Mouse (Mus musculus) embryonic facial prominence, embryonic 12.5 days (tissue): ENCODE measurements around the gene Tmco4. TPM values are rescaled to one million over a fixed set of nuclear protein-coding genes. Genes with fewer than 3 reads are reported as not detected.

Source experiments
- ATAC-seq: fragments of 200-750 bp; cut with Nextera tagmentation; 2 replicates; pipeline ENCODE4 v1.8.0; 2017; ENCODE audit not compliant: insufficient number of reproducible peaks, insufficient read depth, low FRiP score, low TSS enrichment
- H3K27ac ChIP-seq: fragments of 300-500 bp; sonication (generic); 2 replicates; pipeline ENCODE4 v1.5.1; 2016; ENCODE audit warnings: mild to moderate bottlenecking
- H3K27me3 ChIP-seq: fragments of 300-500 bp; sonication (generic); 2 replicates; pipeline ENCODE4 v1.6.1; 2016; ENCODE audit warnings: mild to moderate bottlenecking, moderate library complexity
- H3K36me3 ChIP-seq: fragments of 300-500 bp; sonication (generic); 2 replicates; pipeline ENCODE4 v1.6.1; 2016; ENCODE audit warnings: mild to moderate bottlenecking
- H3K4me1 ChIP-seq: fragments of 300-500 bp; sonication (generic); 2 replicates; pipeline ENCODE4 v1.6.1; 2016
- H3K4me2 ChIP-seq: fragments of 300-500 bp; sonication (generic); replicated peaks from 2 replicates; pipeline ENCODE4 v1.6.1; 2016; ENCODE audit warnings: mild to moderate bottlenecking, moderate library complexity
- H3K4me3 ChIP-seq: fragments of 300-500 bp; sonication (generic); 2 replicates; pipeline ENCODE4 v1.5.1; 2016; ENCODE audit warnings: mild to moderate bottlenecking
- H3K9ac ChIP-seq: fragments of 300-500 bp; sonication (generic); 2 replicates; pipeline ENCODE4 v1.6.1; 2016; ENCODE audit warnings: mild to moderate bottlenecking, moderate library complexity
- H3K9me3 ChIP-seq: fragments of 300-500 bp; sonication (generic); 2 replicates; pipeline ENCODE4 v1.6.1; 2016; ENCODE audit warnings: mild to moderate bottlenecking, moderate library complexity
- WGBS: fragments of 180-500 bp; shearing (Covaris S2); methylation state at CpG from one replicate; pipeline ENCODE4 v1.1.7; 2016; 5-methylcytosine and 5-hydroxymethylcytosine counted together
- polyA plus RNA-seq: library from polyadenylated mRNA; unstranded; fragments of >200 nt; fragmentation: Nextera tagmentation; extraction: Ambion mirVana; gene quantifications from 2 replicates; pipeline ENCODE4 v1.2.1, GENCODE M21; 2016

Gene Tmco4
- polyA plus RNA-seq, 1 experiment from 2014 or later = 3.7 TPM

DNA sequence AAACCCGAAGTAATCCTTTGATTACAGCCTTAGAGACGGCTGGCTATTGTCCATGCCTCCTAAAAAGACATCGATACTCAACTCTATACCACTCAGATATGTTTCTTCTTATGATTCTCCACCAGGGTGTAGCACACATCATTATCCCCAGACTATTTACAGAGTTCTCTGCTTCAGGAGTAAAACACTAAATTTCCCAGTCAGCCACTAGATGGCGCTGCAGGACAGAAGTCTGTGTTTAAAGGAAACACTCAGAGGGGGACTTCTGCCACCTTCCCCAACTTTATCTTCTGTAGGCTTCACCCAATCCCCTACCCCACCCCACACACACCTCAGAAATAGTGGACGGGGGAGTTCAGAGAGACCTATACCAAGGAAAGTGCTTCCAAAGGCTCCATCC lies 113.3 kb downstream of the Tmco4 start:
- H3K9ac ChIP-seq = no peak overlapping the region
- no peak overlapping the region for H3K27ac ChIP-seq
- H3K27me3 ChIP-seq = peaks cover 11% of the 10 kb centered on the region
- ATAC-seq = no peak
- H3K4me3 ChIP-seq = no peak overlapping the region
- H3K4me2 ChIP-seq = no peak overlapping the region
- H3K9me3 ChIP-seq = no peaks in the 10 kb centered on the region
- peaks cover 48% of the 10 kb centered on the region for H3K4me1 ChIP-seq
- 17% methylated on average over 5 of the region's 5 CpGs for WGBS
- H3K36me3 ChIP-seq = peaks cover 25% of the 10 kb centered on the region; the same call in 1 of the 2 replicates

DNA sequence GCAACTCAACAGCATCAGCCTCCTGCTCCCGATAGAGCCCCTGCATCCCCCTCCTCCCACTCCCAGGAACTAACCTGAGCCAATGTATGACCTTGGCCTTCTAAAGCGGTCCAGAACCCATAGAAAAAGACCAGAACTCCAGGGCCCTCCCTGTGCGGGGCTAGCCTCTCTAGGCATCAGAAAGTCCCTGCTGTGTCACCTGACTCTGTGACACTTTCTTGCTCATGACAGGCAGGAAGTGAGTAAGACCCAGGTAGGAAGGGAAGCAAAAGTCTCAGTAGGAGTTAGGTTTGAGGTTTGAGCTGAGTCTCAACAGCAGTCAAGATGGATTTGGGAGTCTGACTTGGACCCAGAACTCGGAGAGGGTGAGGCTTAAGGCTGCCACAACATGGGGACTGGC lies 114.3 kb downstream of the Tmco4 start:
- Histone ChIP-seq H3K27ac (no peak overlapping the region), H3K4me1 (peaks cover 55% of the 10 kb centered on the region)
- no peak for ATAC-seq

GRCm38 (mm10) chr4:139088982-139089671 lies 116.4 kb downstream of the Tmco4 start:
- Histone ChIP-seq H3K4me2 (peak overlapping the region; percentile 22), H3K4me3 (0 out of 2 replicates have a peak overlapping the region, but pooled peaks have one; percentile 4), H3K27ac (no peak overlapping the region), H3K27me3 (peaks cover 28% of the 10 kb centered on the region), H3K9me3 (no peaks in the 10 kb centered on the region), H3K9ac (no peak overlapping the region), H3K36me3 (peaks cover 19% of the 10 kb centered on the region; the same call in 1 of the 2 replicates), H3K4me1 (peaks cover 39% of the 10 kb centered on the region)
- 61% methylated on average over 9 of the region's 9 CpGs for WGBS
- ATAC-seq = no peak

More for the DNA sequence above, 114.3 kb downstream of the Tmco4 start:
- H3K9ac ChIP-seq = peak overlapping the region; percentile 11; the same call in 1 of the 2 replicates
- H3K36me3 ChIP-seq = peaks cover 23% of the 10 kb centered on the region; the same call in 1 of the 2 replicates
- 66% methylated on average over 4 of the region's 4 CpGs for WGBS
- H3K9me3 ChIP-seq = no peaks in the 10 kb centered on the region
- no peak overlapping the region for H3K4me3 ChIP-seq
- H3K4me2 ChIP-seq = no peak overlapping the region
- peaks cover 15% of the 10 kb centered on the region for H3K27me3 ChIP-seq

DNA sequence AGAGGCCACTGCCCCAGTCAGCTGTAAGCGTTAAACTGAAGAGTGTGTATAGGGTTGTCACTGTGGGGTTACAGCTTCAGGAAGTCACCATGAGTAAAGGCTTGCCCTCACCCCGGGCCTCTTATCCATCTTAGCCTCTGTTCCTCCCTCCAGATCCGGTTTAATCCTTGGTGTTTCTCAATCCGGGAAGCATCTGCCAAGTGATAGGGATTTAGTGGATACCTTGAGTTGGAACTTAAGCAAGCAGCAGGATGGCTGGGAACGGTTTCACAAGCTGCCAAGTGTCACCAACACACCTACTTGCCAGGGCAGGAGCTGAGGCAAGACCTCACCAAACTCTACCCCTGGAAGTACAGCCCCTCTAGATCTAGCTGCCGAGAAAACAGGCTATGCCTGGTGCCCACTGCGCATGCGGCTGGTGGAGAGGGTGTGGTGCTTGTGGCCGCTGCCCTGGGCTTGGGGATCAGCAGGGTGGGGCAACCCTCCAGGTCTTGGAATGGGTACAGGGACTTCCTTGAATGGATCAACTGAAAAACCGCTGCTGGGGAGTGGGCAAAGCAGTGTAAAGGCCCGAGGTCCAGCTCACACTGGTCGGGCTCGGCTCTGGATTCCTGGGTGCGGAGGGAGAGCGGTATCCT lies 117.7 kb downstream of the Tmco4 start:
- Histone ChIP-seq H3K27me3 (peaks cover 28% of the 10 kb centered on the region), H3K4me3 (peak overlapping the region; percentile 80), H3K9ac (peak overlapping the region; percentile 92; the same call in 1 of the 2 replicates), H3K36me3 (0 out of 2 replicates have a peak, but pooled peaks cover 7% of the 10 kb centered on the region), H3K27ac (peak overlapping the region; percentile 88; the same call in 1 of the 2 replicates), H3K4me2 (peak overlapping the region; percentile 76), H3K4me1 (peaks cover 35% of the 10 kb centered on the region), H3K9me3 (no peaks in the 10 kb centered on the region)
- ATAC-seq = no peak
- WGBS = 56% methylated on average over 15 of the region's 15 CpGs

- peak overlapping the region; percentile 80 for H3K4me3 ChIP-seq
- ATAC-seq = no peak
- peak overlapping the region; percentile 88 for H3K27ac ChIP-seq
- no peaks in the 10 kb centered on the region for H3K9me3 ChIP-seq
- peaks cover 35% of the 10 kb centered on the region for H3K4me1 ChIP-seq
- H3K27me3 ChIP-seq = peaks cover 28% of the 10 kb centered on the region
- H3K9ac ChIP-seq = peak overlapping the region; percentile 92
- 0 out of 2 replicates have a peak, but pooled peaks cover 7% of the 10 kb centered on the region for H3K36me3 ChIP-seq
- 18% methylated on average over 7 of the region's 7 CpGs for WGBS
- peak overlapping the region; percentile 76 for H3K4me2 ChIP-seq
Measured at GRCm38 (mm10) chr4:139091066-139091465, 118.4 kb downstream of the Tmco4 start.

DNA sequence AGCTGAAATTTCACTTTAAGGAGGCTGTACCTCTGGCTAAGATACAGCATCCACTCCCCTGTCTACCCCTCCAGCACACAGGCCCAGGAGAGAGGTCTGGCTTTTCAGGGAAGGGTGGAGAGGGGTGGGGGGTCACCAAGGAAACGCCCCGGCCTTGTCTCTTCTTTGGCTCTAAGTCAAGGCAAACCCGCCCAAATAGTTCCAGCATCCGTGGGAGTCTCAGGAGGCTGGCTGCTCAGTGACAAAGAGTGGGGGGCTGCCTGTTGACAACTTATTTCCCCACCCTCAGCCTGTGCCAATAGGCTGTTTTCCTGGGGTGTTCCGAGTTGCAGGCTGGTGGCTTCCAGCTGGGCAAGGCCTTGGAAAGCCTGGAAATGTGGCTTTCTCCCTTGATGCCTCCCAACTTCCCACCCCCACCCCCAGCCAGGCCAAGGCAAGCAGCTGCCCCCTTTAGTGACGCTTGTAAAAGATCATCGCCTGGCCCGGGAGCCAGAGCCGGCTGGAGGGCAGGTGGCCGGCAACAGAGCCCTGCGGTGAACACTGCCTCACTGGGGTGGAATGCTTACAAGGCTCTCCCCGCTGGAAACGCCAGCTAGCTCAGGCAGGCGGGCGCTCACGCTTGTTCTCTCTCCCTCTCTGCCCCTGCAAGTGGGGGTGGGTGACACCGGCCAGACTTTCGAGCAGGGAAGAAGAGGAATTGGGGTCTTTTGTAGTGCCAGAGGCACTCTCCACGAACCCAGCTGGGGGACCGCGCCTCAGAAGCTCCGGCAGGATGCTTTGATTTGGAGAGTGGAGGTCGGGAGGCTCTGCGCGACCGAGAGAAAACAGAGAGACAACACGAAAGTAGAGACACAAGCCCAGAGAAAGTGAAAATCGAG lies 119.0 kb downstream of the Tmco4 start:
- Histone ChIP-seq H3K27me3 (peaks cover 28% of the 10 kb centered on the region), H3K4me3 (peak overlapping the region; percentile 80), H3K36me3 (0 out of 2 replicates have a peak, but pooled peaks cover 7% of the 10 kb centered on the region), H3K4me2 (peak overlapping the region; percentile 76), H3K9me3 (no peaks in the 10 kb centered on the region), H3K27ac (peak overlapping the region; percentile 88), H3K9ac (peak overlapping the region; percentile 92), H3K4me1 (peaks cover 35% of the 10 kb centered on the region)
- no peak for ATAC-seq
- WGBS = 2% methylated on average over 28 of the region's 28 CpGs

- H3K4me3 ChIP-seq = peak within 1 kb of the TSS; percentile 80
- no peaks in the 10 kb centered on the region for H3K9me3 ChIP-seq
- H3K9ac ChIP-seq = peak within 1 kb of the TSS; percentile 92
- H3K27ac ChIP-seq = peak within 1 kb of the TSS; percentile 88
- WGBS = 1% methylated on average over 89 of the region's 105 CpGs
- H3K4me1 ChIP-seq = peaks cover 35% of the 10 kb centered on the region
- peaks cover 28% of the 10 kb centered on the region for H3K27me3 ChIP-seq
- no peak for ATAC-seq
- 0 out of 2 replicates have a peak, but pooled peaks cover 7% of the 10 kb centered on the region for H3K36me3 ChIP-seq
- peak within 1 kb of the TSS; percentile 76 for H3K4me2 ChIP-seq
Measured at GRCm38 (mm10) chr4:139092356-139093195, 119.9 kb downstream of the Tmco4 start, which contains the start of gene Nbl1. TSS of gene Nbl1 (minus strand) at chr4:139092993.

DNA sequence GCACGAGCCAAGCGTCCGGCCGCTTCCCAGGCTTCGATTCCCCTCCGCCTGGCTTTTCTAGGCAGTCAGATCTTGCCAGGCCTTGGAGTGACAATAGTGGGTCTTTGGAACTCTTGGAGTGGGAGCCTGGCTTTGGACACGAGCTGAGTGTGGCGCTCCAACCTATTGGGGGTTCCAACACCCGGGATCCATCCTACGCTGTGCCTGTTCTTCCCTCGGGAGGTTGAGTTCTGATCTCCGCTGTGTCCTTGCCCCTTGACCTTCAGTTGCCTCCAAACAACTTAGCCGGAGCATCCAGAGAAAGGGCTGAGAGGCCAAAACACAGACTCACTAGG lies 120.5 kb downstream of the Tmco4 start:
- Histone ChIP-seq H3K9me3 (no peaks in the 10 kb centered on the region), H3K9ac (peak overlapping the region; percentile 92)
- WGBS = 25% methylated on average over 13 of the region's 13 CpGs

DNA sequence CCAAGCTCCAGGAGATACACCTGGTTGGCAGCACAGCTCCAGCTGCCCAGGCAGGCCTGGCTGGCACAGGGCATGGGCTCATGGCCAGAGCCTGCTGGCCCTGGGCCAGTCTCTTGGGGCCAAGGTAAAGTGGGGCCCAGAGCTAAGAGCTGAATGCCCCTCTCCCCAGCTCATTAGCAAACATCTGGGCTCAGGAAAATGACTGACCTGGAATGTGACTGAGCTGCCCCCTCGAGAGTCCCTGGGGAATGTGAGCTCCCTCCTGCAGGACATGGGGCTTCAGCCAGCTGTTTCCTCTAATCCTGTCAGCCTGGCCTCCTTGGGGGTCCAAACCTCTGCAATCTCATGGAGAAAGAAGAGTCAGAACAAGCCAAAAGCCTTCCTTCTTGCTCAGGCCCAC lies 122.7 kb downstream of the Tmco4 start:
- H3K4me1 ChIP-seq = peaks cover 21% of the 10 kb centered on the region
- peaks cover 23% of the 10 kb centered on the region for H3K27me3 ChIP-seq
- ATAC-seq = no peak
- H3K36me3 ChIP-seq = 0 out of 2 replicates have a peak, but pooled peaks cover 2% of the 10 kb centered on the region
- WGBS = 28% methylated on average over 1 of the region's 1 CpGs
- no peak overlapping the region for H3K27ac ChIP-seq
- H3K9me3 ChIP-seq = no peaks in the 10 kb centered on the region
- H3K4me2 ChIP-seq = no peak overlapping the region
- H3K4me3 ChIP-seq = no peak overlapping the region
- H3K9ac ChIP-seq = no peak overlapping the region

More for the DNA sequence above, 120.5 kb downstream of the Tmco4 start:
- Histone ChIP-seq H3K27ac (peak overlapping the region; percentile 88; the same call in 1 of the 2 replicates), H3K4me3 (peak overlapping the region; percentile 80), H3K4me1 (peaks cover 34% of the 10 kb centered on the region), H3K36me3 (0 out of 2 replicates have a peak, but pooled peaks cover 7% of the 10 kb centered on the region), H3K27me3 (peaks cover 27% of the 10 kb centered on the region), H3K4me2 (peak overlapping the region; percentile 76)
- ATAC-seq = no peak

- H3K4me3 ChIP-seq = no peak overlapping the region
- H3K36me3 ChIP-seq = no peaks in the 10 kb centered on the region
- H3K27ac ChIP-seq = no peak overlapping the region
- peaks cover 16% of the 10 kb centered on the region for H3K4me1 ChIP-seq
- no peaks in the 10 kb centered on the region for H3K9me3 ChIP-seq
- H3K9ac ChIP-seq = no peak overlapping the region
- WGBS = 80% methylated on average over 5 of the region's 5 CpGs
- peaks cover 16% of the 10 kb centered on the region; the same call in 1 of the 2 replicates for H3K27me3 ChIP-seq
- H3K4me2 ChIP-seq = no peak overlapping the region
- ATAC-seq = no peak
Measured at GRCm38 (mm10) chr4:139096201-139096600, 123.5 kb downstream of the Tmco4 start.
